Mouse (Mus musculus): ENCODE results near the gene 1700056E22Rik.

DNA sequence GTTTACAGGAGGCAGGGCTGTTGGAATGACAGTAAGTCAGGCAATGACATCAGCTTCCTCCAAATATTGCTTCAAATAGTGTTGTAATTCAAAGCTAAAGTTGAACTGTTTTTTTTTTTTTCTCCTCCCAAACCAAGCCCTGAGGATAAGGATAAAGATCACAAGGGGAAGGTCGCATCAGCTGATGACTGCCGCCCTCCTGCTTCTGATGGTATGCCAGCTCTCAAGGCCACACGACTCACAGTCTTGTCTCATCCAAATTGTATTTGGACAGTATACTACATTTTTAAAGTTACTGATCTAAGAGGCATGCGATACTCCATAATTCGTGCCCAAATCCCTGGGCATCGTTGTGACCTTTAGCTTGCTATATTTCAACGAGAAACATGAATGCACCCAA lies 49.1 kb upstream of the 1700056E22Rik start:
- TF ChIP-seq GATA1 (IDR thresholded peaks at IDR 0.05; ENCODE audit: low read length) (no peak), TAL1 (IDR thresholded peaks at IDR 0.05; ENCODE audit: low read length) (no peak)

All from erythroblast, embryonic 14.5 days (primary cell).